Mouse (Mus musculus): Measurements from ENCODE around the gene Zfp280b.
"Not testable (repeated sequence)": the region's sequence is repeated elsewhere in the genome, so short reads cannot be mapped to it uniquely, and the experiment has no call there.

Zfp280b gene

DNA sequence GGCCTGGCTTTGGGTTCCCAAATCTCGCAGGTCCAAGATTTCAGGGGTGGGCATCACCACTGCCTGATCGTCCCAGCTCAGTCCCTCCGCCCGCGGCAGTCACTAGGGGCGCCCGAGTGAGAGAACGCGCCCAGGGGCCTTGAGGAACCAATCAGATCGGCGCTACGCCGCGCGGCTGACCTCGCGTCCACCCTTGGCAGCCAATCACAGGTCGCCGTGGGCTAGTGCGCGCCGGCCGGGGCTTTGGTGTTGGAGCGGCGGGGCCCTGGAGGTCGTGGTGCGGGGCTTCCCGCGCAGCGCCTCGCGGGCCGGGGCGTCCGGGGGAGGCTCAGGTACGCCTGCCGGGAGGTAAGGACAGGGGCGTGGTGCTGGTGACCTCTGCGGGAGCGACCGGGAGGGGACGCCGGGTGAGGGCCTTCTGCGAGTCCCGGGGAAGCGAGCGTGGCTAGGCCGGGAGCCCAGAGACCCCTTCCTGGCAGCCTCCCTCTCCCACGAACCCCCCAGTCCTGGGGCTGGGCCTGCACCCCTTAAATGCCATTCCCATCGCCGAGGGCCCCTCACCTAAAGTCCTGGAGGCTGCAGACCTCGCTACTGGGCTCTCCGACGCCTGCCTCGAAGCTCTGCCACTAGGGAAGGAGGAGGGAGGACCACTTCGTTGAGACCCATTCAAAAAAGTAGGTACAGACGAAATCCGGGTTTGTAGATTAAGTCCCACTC lies at the start of gene Zfp280b:
Zfp280b (plus strand) TSS at position 249 of the 717 bp plus-strand sequence.
- DNase-seq (ENCODE audit: low read depth, low spot score) = peak; percentile 88

DNA sequence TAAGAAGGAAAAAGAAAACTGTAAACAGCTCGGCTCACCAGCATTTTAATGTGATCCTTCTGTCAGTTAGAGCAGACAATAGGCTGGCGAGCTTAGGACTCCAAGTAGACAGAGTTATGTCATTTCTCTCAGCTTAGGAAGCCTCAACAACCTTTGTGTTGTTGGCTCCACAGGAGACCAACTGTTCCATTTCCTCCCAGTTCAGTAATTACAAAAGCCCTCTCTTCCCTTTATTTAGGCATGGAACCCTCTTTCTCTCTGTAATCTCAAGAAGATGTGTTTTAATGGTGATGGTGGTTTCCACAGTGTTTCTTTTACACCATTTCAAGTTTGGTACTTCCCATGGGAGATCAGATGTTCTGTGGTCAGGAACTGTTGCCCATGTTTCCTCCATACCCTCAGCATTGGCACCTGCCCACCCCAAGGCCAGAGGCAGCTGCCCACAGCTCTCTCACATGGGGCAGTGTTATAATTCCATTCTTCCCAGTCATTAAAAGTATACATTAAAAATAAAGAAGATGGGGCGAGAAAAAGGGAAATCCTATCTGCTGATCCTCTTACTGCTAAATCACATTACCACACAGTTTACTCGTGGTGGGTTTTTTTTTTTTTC lies 41.9 kb upstream of the Zfp280b start:
- DNase-seq (ENCODE audit: low read depth, low spot score) = no peak

DNA sequence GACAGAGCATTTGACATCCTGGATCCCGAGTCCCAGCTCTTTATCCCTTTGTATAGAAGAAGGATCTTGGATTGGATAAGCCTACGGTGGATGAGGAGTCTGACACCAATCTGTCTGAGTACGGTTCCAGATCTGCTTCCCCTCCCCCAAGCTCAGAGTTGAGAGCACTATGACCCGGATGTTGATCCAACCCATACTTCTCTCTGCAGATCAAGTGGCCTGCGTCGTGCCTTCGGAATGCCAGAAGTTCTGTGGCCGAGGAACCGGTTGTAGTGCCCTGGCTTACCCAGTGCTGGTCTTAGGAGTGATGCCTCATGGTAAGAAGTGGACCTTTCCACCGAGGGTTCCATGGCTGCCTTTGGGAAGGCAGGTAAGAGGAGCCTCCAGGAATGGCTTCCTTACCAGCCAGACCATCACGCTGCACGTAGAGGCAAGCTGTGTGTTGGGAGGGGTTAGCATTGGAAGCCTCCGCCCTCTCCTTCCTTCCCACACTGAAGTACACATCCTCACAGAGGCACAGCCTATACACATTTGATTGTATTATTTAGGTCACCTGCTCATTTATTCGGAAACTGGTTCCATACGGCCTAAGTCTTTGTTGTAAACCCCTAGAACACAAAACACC lies 38.7 kb upstream of the Zfp280b start:
- DNase-seq (ENCODE audit: low read depth, low spot score) = no peak

DNA sequence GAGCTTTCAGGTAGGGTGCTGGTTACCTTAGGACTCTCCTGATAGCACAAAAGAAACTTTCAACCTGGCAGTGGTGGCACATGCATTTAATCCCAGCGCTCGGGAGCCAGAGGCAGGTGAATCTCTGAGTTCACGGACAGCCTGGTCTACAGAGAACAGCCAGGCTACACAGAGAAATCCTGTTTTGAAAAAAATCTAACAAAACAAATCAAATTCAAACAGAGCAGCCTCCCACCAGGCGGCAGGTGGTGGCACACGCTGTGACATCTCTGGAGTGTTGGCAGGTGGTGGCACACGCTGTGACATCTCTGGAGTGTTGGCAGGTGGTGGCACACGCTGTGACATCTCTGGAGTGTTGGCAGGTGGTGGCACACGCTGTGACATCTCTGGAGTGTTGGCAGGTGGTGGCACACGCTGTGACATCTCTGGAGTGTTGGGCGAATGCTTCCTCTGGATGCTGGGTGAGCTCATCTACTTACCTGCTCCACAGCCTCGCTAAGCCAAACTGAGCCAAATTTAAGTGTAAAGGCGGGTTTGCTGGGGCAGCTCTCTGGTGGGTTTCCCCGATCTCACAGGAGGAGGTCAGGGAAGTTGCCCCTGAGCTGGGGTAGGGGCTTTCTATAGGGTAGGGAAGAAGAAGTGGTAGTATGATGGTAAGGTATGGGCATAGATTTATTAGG lies 37.8 kb upstream of the Zfp280b start:
- not testable (repeated sequence) for DNase-seq (ENCODE audit: low read depth, low spot score)

DNA sequence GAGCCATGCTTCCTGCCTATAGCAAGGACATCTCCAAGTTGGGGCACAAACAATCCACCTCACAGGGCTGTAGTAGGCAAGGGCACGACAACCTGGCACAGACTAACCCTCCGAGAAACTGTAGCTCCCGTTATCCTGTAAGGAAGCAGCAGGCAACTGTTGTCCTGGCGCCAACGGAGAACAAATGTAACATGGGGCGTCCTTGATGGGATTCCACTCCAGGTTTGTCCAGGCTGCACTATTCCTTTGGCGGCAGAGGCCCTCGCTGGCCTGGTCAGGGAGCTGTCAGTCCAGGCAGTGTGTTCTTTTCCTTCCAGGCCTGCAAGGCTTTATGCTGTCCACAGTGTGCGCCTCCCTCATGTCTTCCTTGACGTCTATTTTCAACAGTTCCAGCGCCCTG lies 37.0 kb upstream of the Zfp280b start:
- no peak for DNase-seq (ENCODE audit: low read depth, low spot score)

DNA sequence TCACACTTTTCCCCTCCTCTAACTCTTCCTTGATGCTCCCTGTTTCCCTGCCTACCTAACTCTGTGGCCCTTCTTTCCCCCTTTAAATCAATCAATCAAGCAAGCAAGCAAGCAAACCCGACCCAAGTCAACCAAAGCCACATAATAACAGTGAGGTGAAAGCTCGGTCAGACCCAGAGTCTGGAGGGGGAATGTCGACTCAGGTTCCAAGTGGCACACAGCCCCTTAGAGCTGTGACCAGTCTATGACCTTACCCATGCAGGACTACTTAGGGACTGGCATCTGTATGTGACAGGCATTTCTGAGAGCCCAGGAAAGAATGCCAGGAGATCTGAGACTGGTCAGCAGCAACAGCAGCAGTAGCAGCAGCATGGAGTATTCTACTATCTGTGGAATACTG lies 36.1 kb upstream of the Zfp280b start:
- DNase-seq (ENCODE audit: low read depth, low spot score) = no peak

DNA sequence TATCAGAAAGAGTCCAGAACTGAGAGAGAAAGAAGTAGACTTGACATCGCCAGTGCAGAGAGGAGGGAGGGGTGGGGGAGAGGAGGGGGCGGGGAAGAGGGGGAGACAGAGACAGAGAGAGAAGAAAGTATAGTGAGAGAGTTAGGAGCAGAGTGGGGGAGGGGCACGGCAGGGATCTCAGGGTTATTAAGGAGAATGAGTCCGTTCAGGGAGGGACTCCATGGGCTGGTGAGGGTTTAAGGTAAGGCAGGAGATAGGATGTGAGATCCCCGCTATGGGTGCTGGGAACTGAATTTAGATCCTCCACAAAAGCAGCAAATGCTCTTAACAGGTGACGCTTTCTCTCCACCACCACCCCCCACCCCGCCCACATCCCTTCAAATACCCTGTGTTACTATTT lies 31.3 kb upstream of the Zfp280b start:
- no peak for DNase-seq (ENCODE audit: low read depth, low spot score)

DNA sequence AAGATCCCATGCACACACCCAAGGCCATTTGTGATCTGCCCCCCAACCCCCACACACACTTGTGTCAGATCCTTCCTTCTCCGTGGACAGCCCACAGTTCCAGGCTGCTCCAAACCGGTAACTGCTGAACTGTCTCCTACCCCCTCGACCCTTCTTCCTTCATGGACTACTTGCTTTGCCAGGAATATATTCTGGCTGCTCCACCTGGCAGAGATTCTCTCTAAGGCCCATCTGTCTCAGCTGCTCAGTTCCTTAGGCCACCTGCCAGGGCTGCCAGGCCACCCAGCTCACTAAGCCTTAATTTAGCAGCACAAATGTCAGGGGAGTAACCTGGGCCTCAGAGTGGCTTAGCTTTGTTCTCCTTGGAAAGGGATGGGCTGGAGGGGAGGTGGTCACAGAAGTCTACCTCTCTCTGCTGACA lies 30.3 kb upstream of the Zfp280b start:
- no peak for DNase-seq (ENCODE audit: low read depth, low spot score)

DNA sequence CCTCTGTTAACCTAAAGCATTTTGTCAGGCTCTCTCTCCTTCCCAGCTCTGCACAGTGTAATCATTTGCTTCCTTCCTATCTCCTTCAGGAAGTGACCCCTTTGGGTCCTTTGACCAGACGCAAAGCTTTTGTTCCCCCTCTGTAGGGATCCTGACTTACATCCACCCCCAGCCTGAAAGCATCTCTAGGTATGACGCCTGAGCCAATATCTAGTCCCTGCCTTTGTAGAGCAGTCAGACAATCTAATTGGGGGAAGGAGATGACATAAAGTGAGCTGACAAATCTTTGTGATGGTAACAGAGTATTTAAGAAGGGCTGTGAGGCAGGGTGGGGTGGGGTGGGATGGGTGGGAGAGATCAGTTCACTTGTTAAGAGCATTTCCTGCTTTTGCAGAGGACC lies 29.8 kb upstream of the Zfp280b start:
- DNase-seq (ENCODE audit: low read depth, low spot score) = no peak

DNA sequence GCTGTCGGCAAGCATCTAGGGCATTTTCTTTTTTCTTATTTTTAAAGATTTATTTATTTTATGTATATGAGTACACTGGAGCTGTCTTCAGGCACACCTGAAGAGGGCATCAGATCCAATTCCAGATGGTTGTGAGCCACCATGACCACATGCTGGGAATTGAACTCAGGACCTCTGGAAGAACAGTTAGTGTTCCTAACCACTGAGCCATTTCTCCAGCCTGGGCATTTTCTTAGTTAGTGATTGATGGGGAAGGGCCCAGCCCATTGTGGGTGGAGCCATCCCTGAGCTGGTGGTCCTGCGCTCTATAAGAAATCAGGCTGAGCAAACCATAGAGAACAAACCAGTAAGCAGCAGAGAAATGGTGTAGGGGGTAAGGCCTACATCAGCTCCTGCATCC lies 29.2 kb upstream of the Zfp280b start:
- DNase-seq (ENCODE audit: low read depth, low spot score) = no peak

DNA sequence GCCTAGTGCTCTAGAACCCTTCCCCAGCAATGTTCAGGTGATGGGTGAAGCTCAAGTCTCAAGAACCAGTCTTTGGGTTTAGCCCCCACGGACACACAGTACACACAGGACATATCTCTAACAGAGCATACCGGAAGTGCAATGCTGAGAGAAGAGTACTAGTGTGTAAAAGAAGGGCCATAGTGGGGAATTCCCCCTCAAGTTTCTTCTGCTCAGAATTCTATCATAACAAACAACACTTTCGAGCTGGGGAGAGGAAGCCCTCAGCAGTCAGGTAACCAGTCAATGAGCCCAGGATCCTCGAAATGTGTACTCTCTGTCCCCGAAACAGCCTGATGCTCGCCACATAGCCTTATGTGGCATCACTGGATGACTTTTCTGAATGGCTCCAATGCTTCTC lies 26.1 kb upstream of the Zfp280b start:
- no peak for DNase-seq (ENCODE audit: low read depth, low spot score)

DNA sequence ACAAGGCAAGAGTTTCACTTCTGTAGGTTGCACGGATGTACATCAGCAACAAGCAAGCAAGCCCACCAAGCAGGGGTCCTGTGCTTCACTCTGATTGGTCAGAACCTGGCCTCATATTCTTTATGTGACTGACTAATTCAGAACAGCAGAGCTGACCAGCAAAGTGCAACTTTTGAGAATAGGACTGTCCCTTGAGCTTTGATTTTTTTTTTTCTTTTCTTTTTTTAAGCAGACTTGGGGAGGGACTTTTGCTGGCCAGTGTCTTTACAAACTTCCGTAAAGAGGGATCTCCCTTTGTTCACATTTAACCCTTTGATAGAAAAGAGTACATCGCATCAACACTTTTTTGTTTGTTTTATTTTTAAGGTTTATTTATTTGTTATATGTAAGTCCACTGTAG lies 22.6 kb upstream of the Zfp280b start:
- DNase-seq (ENCODE audit: low read depth, low spot score) = no peak

DNA sequence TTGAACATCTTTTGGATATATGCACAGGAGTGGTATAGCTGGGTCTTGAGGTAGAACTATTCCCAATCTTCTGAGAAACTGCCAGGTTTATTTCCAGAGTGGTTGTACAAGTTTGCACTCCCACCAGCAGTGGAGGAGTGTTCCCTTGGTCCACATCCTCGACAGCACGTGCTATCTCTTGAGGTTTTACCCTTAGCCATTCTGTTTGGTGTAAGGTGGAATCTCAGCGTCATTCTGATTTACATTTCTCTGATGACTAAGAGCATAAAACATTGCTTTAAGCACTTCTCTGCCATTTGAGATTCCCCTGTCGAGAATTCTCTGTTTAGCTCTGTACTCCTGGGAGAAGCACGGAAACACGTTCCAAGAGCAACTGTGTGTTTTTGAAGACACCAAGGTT lies 19.5 kb upstream of the Zfp280b start:
- DNase-seq (ENCODE audit: low read depth, low spot score) = peak; percentile 19

DNA sequence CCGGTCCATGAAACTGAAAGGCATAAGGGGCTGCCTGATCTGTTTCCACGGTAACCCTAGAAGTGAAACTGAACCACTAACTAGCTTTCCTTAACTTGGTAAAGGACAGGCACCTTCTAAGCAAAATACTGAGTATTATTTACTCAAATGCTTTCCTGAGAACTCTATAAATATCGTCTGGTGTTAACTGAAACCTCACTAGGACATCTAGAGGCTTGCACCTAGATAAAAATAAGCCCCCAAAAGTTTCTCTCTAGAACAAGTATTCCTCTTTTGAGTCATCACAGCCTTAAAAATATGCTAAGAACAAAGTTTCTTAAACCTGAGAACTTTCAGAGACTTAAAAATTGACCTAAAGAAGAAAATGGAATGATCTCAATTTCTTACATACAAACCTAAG lies 15.6 kb upstream of the Zfp280b start:
- DNase-seq (ENCODE audit: low read depth, low spot score) = no peak

DNA sequence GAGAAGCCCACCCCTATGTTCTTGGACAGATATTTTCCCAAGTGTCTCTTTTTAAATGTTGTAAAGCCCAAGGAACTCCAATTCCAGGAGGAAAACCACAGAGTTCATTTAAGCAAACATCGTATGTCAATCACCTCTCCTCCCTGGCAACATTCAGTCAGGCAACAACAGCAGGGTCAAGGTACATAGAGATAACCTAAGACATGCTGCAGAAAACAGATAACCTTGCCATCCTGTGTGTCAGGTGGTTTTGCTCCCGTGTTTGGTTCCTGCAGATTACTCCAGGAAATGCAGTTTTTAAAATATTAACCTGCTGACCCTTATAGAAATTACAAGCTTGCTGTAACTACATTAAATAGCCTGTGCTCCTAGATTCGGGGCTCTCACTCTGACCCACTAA lies 10.7 kb upstream of the Zfp280b start:
- no peak for DNase-seq (ENCODE audit: low read depth, low spot score)

DNA sequence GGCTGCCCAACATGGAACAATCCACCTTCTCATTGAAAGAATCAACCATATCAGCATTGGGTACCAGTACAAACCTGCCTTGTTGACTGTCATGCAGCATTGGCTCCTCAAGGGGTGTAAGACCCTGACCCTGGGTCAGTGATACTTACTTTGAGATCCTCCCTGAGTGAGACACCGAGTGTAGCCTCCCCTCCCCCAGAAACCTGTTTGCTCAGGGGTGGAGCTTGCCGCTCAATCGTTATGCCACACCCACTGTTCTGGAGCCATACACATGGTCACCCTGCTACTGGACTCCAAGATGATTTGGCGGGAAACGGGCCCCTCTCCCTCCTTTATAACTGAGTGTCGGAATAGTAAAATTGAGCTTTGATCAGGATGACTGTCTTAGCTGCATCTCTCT lies 8.5 kb upstream of the Zfp280b start:
- no peak for DNase-seq (ENCODE audit: low read depth, low spot score)

DNA sequence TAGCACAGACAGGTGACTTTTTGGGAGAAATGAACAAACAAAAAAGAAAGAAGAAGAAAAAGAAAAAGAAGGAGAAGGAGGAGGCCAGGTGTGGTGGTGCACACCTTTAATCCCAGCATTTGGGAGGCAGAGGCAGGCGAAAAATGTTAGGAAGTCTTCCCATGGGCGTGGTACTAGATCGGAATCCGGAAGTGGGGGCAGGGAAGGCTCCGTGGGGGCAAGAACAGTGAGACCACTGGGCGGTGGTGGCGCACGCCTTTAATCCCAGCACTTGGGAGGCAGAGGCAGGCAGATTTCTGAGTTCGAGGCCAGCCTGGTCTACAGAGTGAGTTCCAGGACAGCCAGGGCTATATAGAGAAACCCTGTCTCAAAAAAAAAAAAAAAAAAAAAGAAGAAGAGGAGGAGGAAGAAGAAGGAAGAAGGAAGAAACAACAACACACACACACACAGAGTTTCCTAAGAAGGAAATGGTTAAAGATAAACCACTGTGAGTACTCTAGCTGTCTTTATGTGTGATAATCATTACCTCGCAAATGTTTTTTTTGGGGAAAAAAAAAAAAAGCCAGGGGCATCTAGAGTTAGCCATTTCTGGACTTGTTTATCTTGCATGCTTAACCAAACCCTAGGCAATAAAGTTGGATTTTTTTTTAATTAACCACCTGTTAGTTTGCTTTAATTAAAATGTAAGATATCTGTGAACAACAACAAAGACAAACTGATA lies 6.8 kb upstream of the Zfp280b start:
- DNase-seq (ENCODE audit: low read depth, low spot score) = no peak

DNA sequence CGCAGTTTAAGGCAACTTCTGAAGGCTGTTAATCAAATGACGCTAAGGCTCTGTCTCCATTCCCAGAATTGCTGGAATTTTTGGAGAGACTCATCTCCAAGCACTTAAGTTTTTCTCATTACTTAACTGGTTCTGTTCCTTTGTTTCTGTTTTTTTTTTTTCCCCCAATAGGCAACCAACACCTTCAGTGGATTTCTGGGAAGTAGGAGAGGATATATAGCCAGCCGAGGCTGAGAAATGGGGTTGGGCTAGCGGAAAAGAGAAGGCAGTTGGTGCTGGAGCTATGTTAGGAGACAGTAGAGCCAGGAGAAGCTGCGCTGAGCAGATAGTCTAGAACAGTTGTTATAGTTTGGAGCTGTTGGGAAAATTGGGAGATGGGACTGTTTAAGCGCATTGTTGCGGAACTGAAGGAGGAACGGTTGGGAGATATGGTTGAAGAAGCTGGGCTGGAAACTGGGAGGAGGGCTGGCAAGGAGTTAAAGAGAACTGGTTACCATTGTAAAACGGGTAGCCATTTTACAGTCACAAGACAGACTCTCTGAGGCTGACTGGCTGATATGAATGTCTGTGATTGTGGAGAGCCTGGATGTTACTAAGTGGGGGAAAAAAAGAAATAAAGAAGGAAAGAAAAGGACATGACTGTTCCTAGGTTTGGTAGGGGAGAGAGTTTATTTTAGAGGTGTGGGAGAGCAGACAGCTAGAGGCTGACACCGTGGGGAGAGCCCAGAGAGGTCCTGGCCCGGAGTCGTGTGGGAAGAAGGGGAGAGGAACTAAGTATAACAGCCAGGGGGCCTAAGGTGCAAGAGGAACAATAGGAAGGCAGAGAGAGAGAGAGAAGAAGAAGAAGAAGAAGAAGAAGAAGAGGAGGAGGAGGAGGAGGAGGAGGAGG lies 5.1 kb upstream of the Zfp280b start:
- no peak for DNase-seq (ENCODE audit: low read depth, low spot score)

DNA sequence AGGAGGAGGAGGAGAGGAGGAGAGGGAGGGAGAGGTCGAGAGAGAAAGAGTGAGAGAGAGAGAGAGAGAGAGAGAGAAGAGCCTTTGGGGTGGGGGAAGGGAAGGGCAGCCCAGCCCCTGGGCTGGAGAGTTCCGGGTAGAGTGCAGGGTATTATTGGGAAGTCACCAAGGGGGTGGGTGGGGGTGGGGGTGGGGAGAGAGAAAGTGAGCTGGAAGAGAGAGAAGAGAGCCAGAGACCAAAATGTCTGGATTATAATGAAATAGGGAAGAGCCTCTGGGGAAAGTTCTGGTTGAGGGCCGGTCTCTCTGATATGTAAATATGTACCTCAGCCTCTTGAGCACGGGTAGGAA lies 4.5 kb upstream of the Zfp280b start:
- no peak for DNase-seq (ENCODE audit: low read depth, low spot score)

DNA sequence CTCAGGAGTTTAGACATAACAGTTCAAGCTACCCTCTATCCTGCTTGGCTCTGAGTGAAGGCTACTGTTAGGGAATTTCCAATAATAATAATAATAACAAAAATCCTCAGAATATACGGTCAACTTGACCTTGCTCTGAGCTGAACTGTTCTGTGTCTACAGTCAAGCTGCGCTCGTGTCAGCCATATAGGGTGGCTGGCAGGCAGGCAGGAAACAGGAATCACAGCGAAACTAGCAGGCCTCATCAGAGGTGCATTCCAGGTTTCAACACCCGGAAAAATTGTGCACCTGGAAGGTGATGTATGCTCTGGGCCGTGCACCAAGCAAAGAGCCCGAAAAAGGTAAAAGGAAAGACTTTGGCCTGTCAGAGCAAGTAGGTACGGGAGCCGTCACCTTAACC lies 4.1 kb upstream of the Zfp280b start:
- no peak for DNase-seq (ENCODE audit: low read depth, low spot score)

DNA sequence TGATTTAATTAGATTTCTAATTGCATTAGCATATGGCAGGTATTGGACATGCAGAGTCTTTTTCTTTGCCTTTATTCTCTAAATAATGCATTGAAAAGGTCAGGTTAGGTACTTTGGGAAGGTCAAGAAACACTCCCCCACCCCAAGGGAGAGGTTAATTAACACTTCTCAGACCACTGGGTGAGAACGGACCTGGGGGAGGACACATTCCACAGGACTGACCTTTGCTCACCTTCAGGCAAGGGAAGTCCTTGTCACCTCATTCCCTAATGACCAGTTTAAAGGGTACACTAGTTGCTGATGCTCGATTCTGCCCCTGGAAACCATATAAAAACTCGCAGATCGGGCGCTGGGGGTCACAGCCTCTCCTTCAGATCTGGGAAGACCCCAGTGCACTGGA lies 3.2 kb upstream of the Zfp280b start:
- no peak for DNase-seq (ENCODE audit: low read depth, low spot score)
